Mouse (Mus musculus): ENCODE data around the gene Fgd5.

DNA sequence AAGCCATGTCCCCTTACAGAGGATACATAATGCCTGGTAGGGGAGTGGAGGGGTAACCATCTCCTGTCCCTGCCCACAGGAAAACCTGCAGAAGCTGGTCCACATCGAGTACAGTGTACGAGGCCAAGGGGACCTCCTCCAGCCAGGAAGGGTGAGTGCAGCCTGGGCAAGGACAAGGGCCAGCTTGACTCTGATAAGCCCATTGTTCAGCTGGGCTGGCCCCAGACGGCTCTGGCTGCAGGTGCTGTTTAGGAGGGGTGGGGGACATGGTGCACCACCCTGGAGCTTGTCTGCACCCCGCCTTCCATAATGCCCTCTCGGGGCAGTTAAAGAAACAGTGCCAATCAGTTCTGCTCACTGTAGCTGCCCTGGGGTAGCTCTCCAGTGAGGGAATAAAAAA, 83.0 kb downstream of the Fgd5 start:
- no peak for TF ChIP-seq MEF2A (IDR thresholded peaks at IDR 0.05; ENCODE audit: extremely low read depth, insufficient replicate concordance, low read depth, low read length, poor library complexity, severe bottlenecking)
- no peak for TF ChIP-seq GATA1 (IDR thresholded peaks at IDR 0.05; ENCODE audit: low read depth, low read length)
- TF ChIP-seq POLR2A (IDR thresholded peaks at IDR 0.05; ENCODE audit: control insufficient read depth in 1 of 2, insufficient read depth in 1 of 2, low read depth in 1 of 2, low read length in 2 of 2, poor library complexity in 1 of 2): no peak
- TF ChIP-seq CTCF (IDR thresholded peaks at IDR 0.05 in 2 of 3, conservative IDR thresholded peaks at IDR 0.05 in 1 of 3; ENCODE audit: control insufficient read depth in 1 of 3, insufficient read depth in 1 of 3, low read depth in 2 of 3, low read length in 3 of 3, poor library complexity in 1 of 3, severe bottlenecking in 1 of 3): no peak
- no peak for TF ChIP-seq EP300 (IDR thresholded peaks at IDR 0.05; ENCODE audit: low read depth in 1 of 2, low read length in 2 of 2)
- TF ChIP-seq ZC3H11A (IDR thresholded peaks at IDR 0.05; ENCODE audit: low read depth, low read length): no peak
- no peak for TF ChIP-seq MAX (IDR thresholded peaks at IDR 0.05; ENCODE audit: low read length)
- TF ChIP-seq ETS1 (IDR thresholded peaks at IDR 0.05; ENCODE audit: low read depth, low read length): no peak
- TF ChIP-seq RAD21 (IDR thresholded peaks at IDR 0.05; ENCODE audit: low read depth, low read length): no peak
